Mouse (Mus musculus): ENCODE results near the gene Atp8a2.

DNA sequence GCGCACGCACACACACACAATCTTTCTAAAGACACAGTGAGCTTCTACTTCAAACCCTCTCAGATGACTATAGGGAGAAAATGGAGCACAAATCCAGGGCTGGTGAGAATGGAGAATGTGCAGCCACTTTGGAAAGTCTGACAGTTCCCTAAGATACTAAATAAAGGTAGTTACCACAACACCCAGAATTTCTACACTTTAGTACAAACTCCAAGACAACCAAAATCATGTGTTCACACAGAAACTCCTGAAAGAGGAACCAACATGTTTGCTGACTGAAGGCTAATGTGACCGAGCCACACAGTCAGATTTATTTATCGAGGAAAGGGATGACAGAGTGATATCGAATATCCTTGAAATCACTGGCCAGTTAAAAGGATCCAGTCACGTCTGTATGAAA, 8.0 kb upstream of the Atp8a2 start:
- TF ChIP-seq CTCF (IDR thresholded peaks at IDR 0.05; ENCODE audit: borderline replicate concordance, extremely low read depth, insufficient read depth, insufficient read length) (no peak), POLR2A (IDR thresholded peaks at IDR 0.05; ENCODE audit: borderline replicate concordance, extremely low read depth, insufficient read depth, insufficient read length, poor library complexity, severe bottlenecking) (no peak)
